Mouse (Mus musculus) kidney, embryonic 16.5 days (tissue): ENCODE results near the gene Phf20. TPM values are rescaled to one million over a fixed set of nuclear protein-coding genes. Genes with fewer than 3 reads are reported as not detected.
A peak's percentile ranks its signal among the peaks of the same experiment; 100 is the strongest.

ENCODE experiments used
- ATAC-seq: fragments of 200-750 bp; cut with Nextera tagmentation; 2 replicates; pipeline ENCODE4 v1.8.0; 2017; ENCODE audit warnings: moderate TSS enrichment; ENCODE audit not compliant: low FRiP score, low TSS enrichment
- H3K27ac ChIP-seq: fragments of 300-500 bp; sonication (generic); 2 replicates; pipeline ENCODE4 v1.5.1; 2014; ENCODE audit warnings: low read length
- H3K27me3 ChIP-seq: fragments of 300-500 bp; sonication (generic); 2 replicates; pipeline ENCODE4 v1.6.1; 2014; ENCODE audit warnings: low read length, control low read depth, mixed read lengths; ENCODE audit not compliant: insufficient read depth
- H3K36me3 ChIP-seq: fragments of 300-500 bp; sonication (generic); 2 replicates; pipeline ENCODE4 v1.6.1; 2014; ENCODE audit warnings: low read length, control low read depth, mixed read lengths; ENCODE audit not compliant: insufficient read depth
- H3K4me1 ChIP-seq: fragments of 300-500 bp; sonication (generic); 2 replicates; pipeline ENCODE4 v1.6.1; 2014; ENCODE audit warnings: low read length, control low read depth, mixed read lengths; ENCODE audit not compliant: insufficient read depth
- H3K4me2 ChIP-seq: fragments of 300-500 bp; sonication (generic); replicated peaks from 2 replicates; pipeline ENCODE4 v1.6.1; 2014; ENCODE audit warnings: low read depth, low read length
- H3K4me3 ChIP-seq: fragments of 300-500 bp; sonication (generic); 2 replicates; pipeline ENCODE4 v1.5.1; 2014; ENCODE audit warnings: mild to moderate bottlenecking, low read length
- H3K9ac ChIP-seq: fragments of 300-500 bp; sonication (generic); replicated peaks from 2 replicates; pipeline ENCODE4 v1.6.1; 2014; ENCODE audit warnings: low read length
- H3K9me3 ChIP-seq: fragments of 300-500 bp; sonication (generic); 2 replicates; pipeline ENCODE4 v1.6.1; 2016; ENCODE audit warnings: low read length, control low read depth
- WGBS: fragments of 180-500 bp; shearing (Covaris S2); extraction: QIAGEN DNeasy Blood & Tissue Kit; methylation state at CpG from one replicate; pipeline ENCODE4 v1.1.7; 2014; 5-methylcytosine and 5-hydroxymethylcytosine counted together
- polyA plus RNA-seq: library from polyadenylated mRNA; unstranded; fragments of >200 nt; fragmentation: Nextera tagmentation; extraction: Ambion mirVana; gene quantifications from 2 replicates; pipeline ENCODE4 v1.2.1, GENCODE M21; 2015

Gene Phf20
- polyA plus RNA-seq, 1 experiment from 2014 or later = 68.2 TPM

- no peak for ATAC-seq
- H3K27me3 ChIP-seq = no peaks in the 10 kb centered on the region
- no peak overlapping the region for H3K4me2 ChIP-seq
- 60% methylated on average over 5 of the region's 5 CpGs for WGBS
- no peak overlapping the region for H3K27ac ChIP-seq
- peaks cover 25% of the 10 kb centered on the region for H3K36me3 ChIP-seq
- H3K4me1 ChIP-seq = peaks cover 5% of the 10 kb centered on the region; the same call in 1 of the 2 replicates
- H3K9me3 ChIP-seq = no peaks in the 10 kb centered on the region
- no peak overlapping the region for H3K4me3 ChIP-seq
- H3K9ac ChIP-seq = no peak overlapping the region
Measured at GRCm38 (mm10) chr2:156307261-156307660, 111.0 kb downstream of the Phf20 start.

- Histone ChIP-seq H3K4me2 (no peak overlapping the region), H3K9ac (no peak overlapping the region), H3K27ac (no peak overlapping the region), H3K36me3 (peaks cover 11% of the 10 kb centered on the region), H3K4me1 (peaks cover 5% of the 10 kb centered on the region; the same call in 1 of the 2 replicates), H3K27me3 (no peaks in the 10 kb centered on the region), H3K4me3 (no peak overlapping the region), H3K9me3 (no peaks in the 10 kb centered on the region)
- 93% methylated on average over 5 of the region's 5 CpGs for WGBS
- no peak for ATAC-seq
Measured at GRCm38 (mm10) chr2:156309948-156310347, 113.7 kb downstream of the Phf20 start.

- Histone ChIP-seq H3K36me3 (peaks cover 7% of the 10 kb centered on the region), H3K4me3 (no peak overlapping the region), H3K4me1 (peaks cover 5% of the 10 kb centered on the region; the same call in 1 of the 2 replicates), H3K9ac (no peak overlapping the region), H3K27me3 (no peaks in the 10 kb centered on the region), H3K9me3 (no peaks in the 10 kb centered on the region), H3K4me2 (no peak overlapping the region), H3K27ac (no peak overlapping the region)
- ATAC-seq = no peak
- 94% methylated on average over 5 of the region's 5 CpGs for WGBS
Measured at GRCm38 (mm10) chr2:156310455-156310854, 114.2 kb downstream of the Phf20 start.

DNA sequence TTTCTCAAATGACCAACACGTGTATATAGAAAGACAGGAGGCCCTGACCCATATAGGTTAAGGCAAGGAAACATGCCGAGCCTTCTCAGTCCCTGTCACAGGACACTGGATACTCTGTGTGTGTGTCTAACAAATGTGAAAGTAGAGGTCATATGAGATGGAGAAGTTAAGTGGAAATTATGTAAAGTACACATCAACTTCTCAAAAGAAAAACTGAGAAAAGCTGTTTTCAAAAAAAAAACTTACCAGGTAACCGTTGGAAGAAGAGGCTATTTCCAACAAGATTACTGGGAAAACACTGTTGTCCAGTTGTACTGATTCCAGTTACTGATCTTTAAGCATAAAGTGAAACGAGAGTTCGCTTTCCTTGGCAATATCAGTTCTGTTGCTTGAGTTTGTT lies 114.7 kb downstream of the Phf20 start:
- H3K9ac ChIP-seq = no peak overlapping the region
- H3K4me2 ChIP-seq = peak overlapping the region; percentile 84; the same call in 1 of the 2 replicates
- WGBS = 84% methylated on average over 5 of the region's 5 CpGs
- no peaks in the 10 kb centered on the region for H3K27me3 ChIP-seq
- H3K4me3 ChIP-seq = no peak overlapping the region
- H3K9me3 ChIP-seq = no peaks in the 10 kb centered on the region
- H3K4me1 ChIP-seq = peaks cover 5% of the 10 kb centered on the region; the same call in 1 of the 2 replicates
- H3K27ac ChIP-seq = no peak overlapping the region
- ATAC-seq = no peak
- H3K36me3 ChIP-seq = peaks cover 6% of the 10 kb centered on the region

- peak overlapping the region; percentile 84 for H3K4me2 ChIP-seq
- H3K27me3 ChIP-seq = no peaks in the 10 kb centered on the region
- peaks cover 5% of the 10 kb centered on the region; the same call in 1 of the 2 replicates for H3K4me1 ChIP-seq
- H3K9me3 ChIP-seq = no peaks in the 10 kb centered on the region
- peaks cover 6% of the 10 kb centered on the region for H3K36me3 ChIP-seq
- H3K27ac ChIP-seq = peak overlapping the region; percentile 96
- WGBS = 20% methylated on average over 8 of the region's 8 CpGs
- peak overlapping the region; percentile 75 for H3K9ac ChIP-seq
- no peak for ATAC-seq
- H3K4me3 ChIP-seq = peak overlapping the region; percentile 57
Measured at GRCm38 (mm10) chr2:156311441-156311840, 115.2 kb downstream of the Phf20 start.

DNA sequence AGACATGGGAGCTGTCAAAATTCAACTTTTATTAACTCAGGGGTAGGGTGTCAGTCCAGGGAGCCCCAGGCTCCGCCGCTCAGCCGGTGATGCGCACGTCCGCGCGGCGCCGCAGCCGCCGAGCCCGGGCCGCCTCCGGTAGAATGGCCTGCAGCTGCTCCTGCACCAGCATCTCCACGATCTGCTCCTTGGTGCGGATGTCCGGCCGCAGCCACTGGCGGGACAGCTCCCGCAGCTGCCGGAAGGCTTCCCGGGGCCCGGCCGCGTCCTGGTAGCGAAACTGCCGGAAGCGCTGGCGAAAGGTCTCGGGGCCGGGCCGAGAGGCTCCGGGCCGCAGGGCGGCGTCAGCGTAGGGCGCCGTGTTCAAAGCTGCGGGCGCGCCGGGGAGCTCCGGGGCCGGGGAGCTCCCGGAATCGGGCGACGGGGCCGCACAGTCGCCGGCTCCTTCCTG lies 115.6 kb downstream of the Phf20 start:
- Histone ChIP-seq H3K9me3 (no peaks in the 10 kb centered on the region), H3K36me3 (peaks cover 6% of the 10 kb centered on the region), H3K27me3 (no peaks in the 10 kb centered on the region), H3K27ac (peak overlapping the region; percentile 96), H3K4me3 (peak overlapping the region; percentile 57), H3K4me1 (peaks cover 5% of the 10 kb centered on the region; the same call in 1 of the 2 replicates), H3K9ac (peak overlapping the region; percentile 75), H3K4me2 (peak overlapping the region; percentile 84)
- peak; percentile 73 for ATAC-seq
- under 1% methylated on average over 38 of the region's 53 CpGs for WGBS

DNA sequence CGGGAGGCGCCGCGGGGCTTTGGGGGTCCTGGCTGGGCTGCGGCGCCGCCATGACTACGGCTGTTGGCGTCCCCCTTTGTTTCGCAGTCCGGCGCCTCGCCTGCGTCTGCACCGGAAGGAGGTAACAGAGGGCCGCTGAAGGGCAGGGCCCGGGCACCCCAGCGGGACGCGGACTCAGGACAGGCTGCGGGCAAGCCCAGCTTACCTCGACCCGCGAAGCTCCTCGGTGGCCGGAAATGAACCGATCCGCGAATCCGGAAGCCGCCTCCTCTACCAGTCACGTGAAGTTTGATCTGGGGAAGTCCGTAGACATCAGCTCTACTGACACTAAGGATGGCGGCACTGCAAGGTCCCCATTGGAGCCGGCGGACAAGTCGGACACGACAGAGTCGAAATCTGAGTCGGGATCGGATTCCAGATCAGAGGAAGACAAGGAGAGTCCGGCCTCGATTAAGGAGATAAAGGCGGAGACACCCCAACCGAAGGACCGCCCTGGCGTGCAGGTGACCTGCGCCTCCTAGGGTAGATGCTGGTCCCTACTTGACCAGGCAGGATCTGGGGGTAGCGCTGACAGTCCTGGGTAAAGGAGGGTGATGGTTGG lies 116.1 kb downstream of the Phf20 start, which contains the start of the genes Cnbd2 and Scand1:
Gene Cnbd2 (plus strand): TSS at position 3 of the 601 bp plus-strand sequence.
Gene Scand1 (minus strand): TSS at position 408 of the 601 bp plus-strand sequence.
- Histone ChIP-seq H3K4me3 (peak within 1 kb of the TSS; percentile 57), H3K9ac (peak within 1 kb of the TSS; percentile 75), H3K36me3 (peaks cover 6% of the 10 kb centered on the region), H3K9me3 (no peaks in the 10 kb centered on the region), H3K27me3 (no peaks in the 10 kb centered on the region), H3K4me2 (peak within 1 kb of the TSS; percentile 84), H3K4me1 (peaks cover 5% of the 10 kb centered on the region; the same call in 1 of the 2 replicates), H3K27ac (peak within 1 kb of the TSS; percentile 96)
- ATAC-seq = peak; percentile 92
- WGBS = under 1% methylated on average over 49 of the region's 49 CpGs

- no peaks in the 10 kb centered on the region for H3K9me3 ChIP-seq
- 57% methylated on average over 3 of the region's 3 CpGs for WGBS
- no peak for ATAC-seq
- peaks cover 5% of the 10 kb centered on the region; the same call in 1 of the 2 replicates for H3K4me1 ChIP-seq
- H3K9ac ChIP-seq = peak overlapping the region; percentile 75
- no peak overlapping the region for H3K27ac ChIP-seq
- H3K27me3 ChIP-seq = no peaks in the 10 kb centered on the region
- peaks cover 6% of the 10 kb centered on the region for H3K36me3 ChIP-seq
- H3K4me3 ChIP-seq = peak overlapping the region; percentile 57
- H3K4me2 ChIP-seq = peak overlapping the region; percentile 84
Measured at GRCm38 (mm10) chr2:156313153-156313552, 116.9 kb downstream of the Phf20 start.

GRCm38 (mm10) chr2:156314811-156315210 lies 118.5 kb downstream of the Phf20 start:
- no peak overlapping the region for H3K4me2 ChIP-seq
- H3K9ac ChIP-seq = no peak overlapping the region
- no peaks in the 10 kb centered on the region for H3K27me3 ChIP-seq
- H3K27ac ChIP-seq = no peak overlapping the region
- peaks cover 6% of the 10 kb centered on the region for H3K36me3 ChIP-seq
- 98% methylated on average over 6 of the region's 6 CpGs for WGBS
- ATAC-seq = no peak
- H3K9me3 ChIP-seq = no peaks in the 10 kb centered on the region
- H3K4me1 ChIP-seq = peaks cover 5% of the 10 kb centered on the region; the same call in 1 of the 2 replicates
- no peak overlapping the region for H3K4me3 ChIP-seq

DNA sequence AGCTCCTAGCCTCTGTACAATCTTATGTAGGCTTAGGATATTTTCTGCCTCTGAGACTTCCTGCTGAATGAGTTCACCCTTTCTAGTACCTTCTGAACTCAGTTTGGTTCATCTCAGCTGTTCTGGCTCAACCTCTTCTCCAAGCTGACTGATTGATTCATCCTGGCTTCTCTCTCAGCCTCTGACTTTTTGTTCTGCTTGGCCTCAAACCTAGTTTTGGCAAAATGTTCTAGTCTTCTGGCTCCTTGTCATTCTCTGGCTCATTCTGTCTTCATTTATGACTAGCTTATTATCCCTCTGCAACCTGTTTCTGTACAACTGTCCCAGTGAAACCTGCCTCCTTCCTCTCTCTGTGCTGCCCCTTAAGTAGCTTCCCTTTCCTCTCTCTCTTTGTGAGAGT lies 122.2 kb downstream of the Phf20 start:
- H3K4me2 ChIP-seq = no peak overlapping the region
- H3K36me3 ChIP-seq = peaks cover 6% of the 10 kb centered on the region
- H3K9me3 ChIP-seq = no peaks in the 10 kb centered on the region
- H3K9ac ChIP-seq = no peak overlapping the region
- no peak for ATAC-seq
- H3K27ac ChIP-seq = no peak overlapping the region
- H3K27me3 ChIP-seq = no peaks in the 10 kb centered on the region
- no peak overlapping the region for H3K4me3 ChIP-seq
- H3K4me1 ChIP-seq = no peaks in the 10 kb centered on the region; the same call in 1 of the 2 replicates
